Mouse (Mus musculus): ENCODE results near the gene Slmap. TPM values are rescaled to one million over a fixed set of nuclear protein-coding genes. Genes with fewer than 3 reads are reported as not detected.

Slmap gene
- polyA plus RNA-seq, 1 experiment from 2014 or later: 13.4 TPM

DNA sequence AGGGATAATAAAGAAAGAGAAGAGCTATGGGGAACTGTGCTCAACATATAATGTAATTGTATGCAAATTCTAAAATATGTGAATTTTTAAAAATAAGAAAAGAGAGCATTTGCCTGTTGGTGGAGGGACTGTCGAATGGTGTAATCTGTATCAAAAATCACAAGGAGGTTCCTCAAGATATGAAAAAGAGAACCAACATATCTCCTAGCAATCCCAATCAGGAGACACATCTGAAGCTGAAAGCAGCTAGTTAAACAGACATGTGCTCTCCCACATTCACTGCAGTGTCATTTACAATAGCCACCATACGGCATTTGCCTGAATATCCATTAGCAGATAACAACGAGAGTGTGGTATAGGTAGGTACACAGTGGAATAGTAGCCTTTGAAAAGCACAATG is 18.1 kb upstream of the Slmap start:
- no peak overlapping the region for H3K9ac ChIP-seq (replicated peaks)
- H3K36me3 ChIP-seq: no peaks in the 10 kb centered on the region
- no peak overlapping the region for H3K27ac ChIP-seq (replicated peaks)
- ATAC-seq (ENCODE audit: low FRiP score): no peak
- no peaks in the 10 kb centered on the region for H3K4me1 ChIP-seq
- H3K27me3 ChIP-seq (replicated peaks): no peaks in the 10 kb centered on the region
- no peak overlapping the region for H3K4me3 ChIP-seq (replicated peaks)
- H3K4me2 ChIP-seq: no peak overlapping the region
- no peaks in the 10 kb centered on the region for H3K9me3 ChIP-seq (replicated peaks)
- 85% methylated on average over 3 of the region's 3 CpGs for WGBS

DNA sequence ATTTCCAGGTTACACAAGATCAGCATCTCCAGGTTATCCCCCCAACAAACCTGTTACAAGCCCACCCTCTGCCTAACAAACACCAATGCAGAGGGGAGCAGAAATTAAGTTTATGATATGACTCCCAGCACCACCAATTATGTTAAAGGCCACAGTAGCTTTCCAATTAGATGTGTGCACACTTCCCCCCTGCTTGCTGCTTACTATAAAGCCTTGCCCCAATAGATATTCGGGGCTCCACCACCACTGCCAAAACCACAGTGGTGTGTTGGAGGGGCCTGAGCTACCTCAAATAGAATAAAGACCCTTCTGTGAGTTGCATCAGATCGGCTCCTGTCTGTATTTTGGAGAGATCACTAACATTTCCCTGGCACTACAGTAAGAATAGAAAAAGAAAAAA is 17.7 kb upstream of the Slmap start:
- no peak overlapping the region for H3K4me3 ChIP-seq (replicated peaks)
- H3K4me2 ChIP-seq: no peak overlapping the region
- no peak overlapping the region for H3K9ac ChIP-seq (replicated peaks)
- whole genome bisulfite sequencing: 84% methylated on average over 2 of the region's 2 CpGs
- no peaks in the 10 kb centered on the region for H3K36me3 ChIP-seq
- no peaks in the 10 kb centered on the region for H3K4me1 ChIP-seq
- no peak for ATAC-seq (ENCODE audit: low FRiP score)
- no peak overlapping the region for H3K27ac ChIP-seq (replicated peaks)
- H3K27me3 ChIP-seq (replicated peaks): no peaks in the 10 kb centered on the region
- no peaks in the 10 kb centered on the region for H3K9me3 ChIP-seq (replicated peaks)

- Histone ChIP-seq H3K4me1 (no peaks in the 10 kb centered on the region), H3K9ac (replicated peaks) (no peak overlapping the region), H3K36me3 (no peaks in the 10 kb centered on the region), H3K4me2 (no peak overlapping the region), H3K27ac (replicated peaks) (no peak overlapping the region), H3K4me3 (replicated peaks) (no peak overlapping the region), H3K9me3 (replicated peaks) (no peaks in the 10 kb centered on the region), H3K27me3 (replicated peaks) (no peaks in the 10 kb centered on the region)
- ATAC-seq (ENCODE audit: low FRiP score): no peak
- 95% methylated on average over 8 of the region's 8 CpGs for WGBS
Measured at GRCm38 (mm10) chr14:26550712-26551111, 16.0 kb upstream of the Slmap start.

DNA sequence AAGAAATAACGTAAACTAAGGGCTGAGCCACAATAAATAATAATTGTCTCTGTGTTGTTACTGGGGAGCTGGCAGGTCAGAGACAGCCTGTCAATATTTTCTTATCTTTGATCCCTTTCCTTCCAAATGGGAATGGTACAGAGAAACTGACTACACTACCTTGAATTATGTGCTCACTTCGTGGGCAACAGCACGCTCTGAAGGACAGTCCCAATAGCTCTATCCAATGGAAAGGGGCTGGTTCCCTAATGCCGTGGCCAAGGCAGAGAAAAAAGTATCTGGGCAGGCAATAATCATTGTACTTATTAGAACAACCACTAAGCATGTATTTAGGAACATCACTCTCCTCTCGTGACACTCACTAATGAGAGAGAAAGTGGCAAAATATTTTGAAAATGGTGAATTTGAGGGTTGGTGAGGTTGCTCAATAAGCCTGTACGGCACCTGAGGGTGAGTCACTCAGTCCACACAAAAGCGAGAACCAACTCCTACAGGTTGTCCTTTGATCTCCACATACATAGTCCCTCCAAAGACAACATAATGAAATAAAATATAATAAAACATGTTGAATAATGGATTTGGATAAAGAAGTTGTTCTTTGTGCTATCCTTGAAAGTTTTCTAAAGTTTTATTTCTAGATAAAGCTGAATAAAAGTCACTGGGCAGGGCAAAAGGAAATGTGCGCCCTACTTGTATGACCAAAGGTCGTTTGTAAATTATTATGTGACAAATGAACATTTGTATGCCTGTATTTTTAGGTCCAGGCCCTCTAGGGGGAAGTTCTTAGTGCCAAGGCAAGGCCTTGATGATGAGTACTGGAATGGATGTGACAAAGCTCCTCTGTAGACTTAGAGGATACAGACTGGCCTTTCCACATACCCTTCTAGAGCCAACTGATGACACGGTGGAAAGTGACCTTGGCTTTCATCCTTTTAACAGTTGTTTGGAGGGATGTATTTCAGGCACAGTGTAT is 13.1 kb upstream of the Slmap start:
- H3K27ac ChIP-seq (replicated peaks): no peak overlapping the region
- H3K4me3 ChIP-seq (replicated peaks): no peak overlapping the region
- no peaks in the 10 kb centered on the region for H3K4me1 ChIP-seq
- ATAC-seq (ENCODE audit: low FRiP score): no peak
- 84% methylated on average over 10 of the region's 10 CpGs for WGBS
- H3K9ac ChIP-seq (replicated peaks): no peak overlapping the region
- H3K4me2 ChIP-seq: no peak overlapping the region
- H3K27me3 ChIP-seq (replicated peaks): no peaks in the 10 kb centered on the region
- H3K36me3 ChIP-seq: no peaks in the 10 kb centered on the region
- H3K9me3 ChIP-seq (replicated peaks): no peaks in the 10 kb centered on the region

DNA sequence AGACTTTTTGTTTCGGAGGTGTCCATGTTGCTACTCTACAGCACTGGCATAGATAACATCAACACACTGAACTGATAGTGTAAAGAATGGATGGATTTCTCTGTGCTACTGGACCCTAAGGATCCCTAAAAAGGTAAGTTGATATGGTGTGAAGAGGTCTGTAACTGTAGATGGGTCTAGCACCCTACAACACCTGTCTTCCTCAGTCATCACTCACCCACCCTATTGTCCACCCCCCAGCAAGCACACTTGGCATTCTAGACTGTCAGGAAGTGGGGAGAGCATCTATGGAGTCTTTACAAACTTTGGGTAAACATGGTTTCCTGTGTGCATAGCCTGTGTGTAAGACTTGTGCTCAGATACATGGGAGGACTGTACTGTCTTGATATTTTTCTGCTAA is 7.4 kb upstream of the Slmap start:
- H3K9me3 ChIP-seq (replicated peaks): no peaks in the 10 kb centered on the region
- no peak overlapping the region for H3K4me2 ChIP-seq
- WGBS: 94% methylated on average over 1 of the region's 1 CpGs
- no peak overlapping the region for H3K4me3 ChIP-seq (replicated peaks)
- H3K9ac ChIP-seq (replicated peaks): no peak overlapping the region
- H3K36me3 ChIP-seq: no peaks in the 10 kb centered on the region
- H3K4me1 ChIP-seq: no peaks in the 10 kb centered on the region
- no peak for ATAC-seq (ENCODE audit: low FRiP score)
- no peak overlapping the region for H3K27ac ChIP-seq (replicated peaks)
- no peaks in the 10 kb centered on the region for H3K27me3 ChIP-seq (replicated peaks)

DNA sequence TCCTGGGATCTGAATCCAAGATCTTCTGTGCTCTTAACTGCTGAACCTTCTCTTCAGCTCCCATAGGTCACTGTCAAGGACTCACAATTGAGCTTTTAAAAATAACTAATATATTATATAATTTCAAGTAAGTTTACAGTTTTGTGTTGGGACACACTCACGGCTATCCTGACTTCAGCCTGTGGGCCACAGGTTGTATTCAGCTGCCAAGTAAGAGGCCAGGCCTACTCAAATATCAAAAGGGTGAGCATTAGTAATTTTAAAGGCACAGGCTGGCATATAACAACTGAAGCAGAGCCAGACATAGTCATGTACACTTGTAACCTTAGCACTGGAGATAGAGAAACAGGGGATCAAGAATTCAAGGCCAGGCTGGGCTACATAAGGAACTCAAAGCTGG is 5.8 kb upstream of the Slmap start:
- H3K4me3 ChIP-seq (replicated peaks): no peak overlapping the region
- no peak overlapping the region for H3K27ac ChIP-seq (replicated peaks)
- no peak for ATAC-seq (ENCODE audit: low FRiP score)
- no peaks in the 10 kb centered on the region for H3K9me3 ChIP-seq (replicated peaks)
- WGBS: 83% methylated on average over 1 of the region's 1 CpGs
- no peak overlapping the region for H3K9ac ChIP-seq (replicated peaks)
- no peaks in the 10 kb centered on the region for H3K4me1 ChIP-seq
- H3K27me3 ChIP-seq (replicated peaks): no peaks in the 10 kb centered on the region
- no peak overlapping the region for H3K4me2 ChIP-seq
- no peaks in the 10 kb centered on the region for H3K36me3 ChIP-seq

DNA sequence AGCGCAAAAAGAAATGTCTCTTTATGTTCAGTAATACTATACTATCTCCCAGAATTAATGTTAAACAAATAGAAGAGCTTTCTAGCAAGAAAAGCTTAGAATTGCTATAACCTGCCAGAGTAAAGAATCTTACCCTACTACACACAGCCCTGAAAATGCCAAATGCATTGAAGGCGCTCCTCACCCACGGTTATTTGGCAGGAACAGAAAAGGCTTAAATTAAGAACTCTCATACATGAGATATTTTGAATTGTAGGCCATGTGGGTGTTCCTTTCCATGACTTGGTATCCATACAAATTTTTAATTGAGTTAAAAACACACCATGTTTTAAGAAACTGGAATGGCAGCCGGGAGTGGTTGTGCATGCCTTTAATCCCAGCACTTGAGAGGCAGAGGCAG is 4.5 kb upstream of the Slmap start:
- WGBS: 92% methylated on average over 4 of the region's 4 CpGs
- Histone ChIP-seq H3K4me3 (replicated peaks) (no peak overlapping the region), H3K36me3 (no peaks in the 10 kb centered on the region), H3K9ac (replicated peaks) (no peak overlapping the region), H3K4me2 (no peak overlapping the region), H3K27ac (replicated peaks) (no peak overlapping the region), H3K27me3 (replicated peaks) (no peaks in the 10 kb centered on the region), H3K4me1 (peaks cover 4% of the 10 kb centered on the region; the same call in 1 of the 2 replicates), H3K9me3 (replicated peaks) (no peaks in the 10 kb centered on the region)
- ATAC-seq (ENCODE audit: low FRiP score): no peak

GRCm38 (mm10) chr14:26533821-26534756 is 642 bp downstream of the Slmap start:
- Histone ChIP-seq H3K9ac (replicated peaks) (peak overlapping the region; percentile 92), H3K4me3 (replicated peaks) (peak overlapping the region; percentile 94), H3K4me1 (peaks cover 43% of the 10 kb centered on the region), H3K36me3 (no peaks in the 10 kb centered on the region), H3K4me2 (peak overlapping the region; percentile 73), H3K27me3 (replicated peaks) (no peaks in the 10 kb centered on the region), H3K9me3 (replicated peaks) (no peaks in the 10 kb centered on the region), H3K27ac (replicated peaks) (peak overlapping the region; percentile 90)
- under 1% methylated on average over 81 of the region's 92 CpGs for WGBS
- ATAC-seq (ENCODE audit: low FRiP score): peak; percentile 84

DNA sequence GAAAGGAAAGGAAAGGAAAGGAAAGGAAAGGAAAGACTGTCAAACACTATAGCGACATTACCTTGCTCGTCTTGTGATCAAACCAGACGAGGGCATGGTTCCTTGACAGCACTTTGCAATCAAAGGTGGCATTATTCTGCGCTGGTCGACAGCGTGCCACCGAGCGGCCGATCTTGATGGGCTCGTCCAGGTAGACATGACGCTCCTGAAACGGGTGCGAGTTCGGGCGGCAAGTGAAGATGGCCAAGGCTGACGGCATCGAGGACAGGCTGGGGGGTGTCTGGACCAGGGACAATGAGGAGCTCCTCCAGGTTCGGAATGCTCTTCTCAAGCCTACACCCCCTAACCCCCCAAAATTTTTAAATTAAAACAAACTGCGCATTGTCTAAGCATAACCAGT is 1.5 kb downstream of the Slmap start:
- ATAC-seq (ENCODE audit: low FRiP score): no peak
- Histone ChIP-seq H3K9ac (replicated peaks) (peak overlapping the region; percentile 92), H3K4me1 (peaks cover 49% of the 10 kb centered on the region), H3K36me3 (no peaks in the 10 kb centered on the region), H3K4me2 (peak overlapping the region; percentile 73), H3K27me3 (replicated peaks) (no peaks in the 10 kb centered on the region), H3K4me3 (replicated peaks) (peak overlapping the region; percentile 94), H3K9me3 (replicated peaks) (no peaks in the 10 kb centered on the region), H3K27ac (replicated peaks) (no peak overlapping the region)
- 20% methylated on average over 19 of the region's 19 CpGs for WGBS

DNA sequence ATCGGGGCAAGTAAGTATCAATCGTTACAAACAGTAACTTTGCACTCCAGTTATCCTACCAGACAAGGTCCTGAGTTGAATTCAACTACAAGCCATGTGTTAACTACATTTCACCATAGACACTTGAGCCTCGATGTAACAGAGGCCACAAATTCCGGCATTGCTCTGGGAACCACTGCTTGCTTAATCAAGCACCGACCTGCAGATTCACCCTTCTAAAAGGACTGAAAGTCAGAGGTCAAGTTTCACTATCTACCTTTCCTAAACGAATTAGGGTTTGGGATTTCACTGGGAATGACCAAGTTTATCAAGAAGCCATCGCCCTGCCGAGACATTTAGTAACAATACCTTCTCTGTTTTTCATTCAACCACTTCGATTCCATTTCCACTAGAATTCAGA is 2.0 kb downstream of the Slmap start:
- no peaks in the 10 kb centered on the region for H3K9me3 ChIP-seq (replicated peaks)
- no peaks in the 10 kb centered on the region for H3K27me3 ChIP-seq (replicated peaks)
- peak overlapping the region; percentile 73 for H3K4me2 ChIP-seq
- no peaks in the 10 kb centered on the region for H3K36me3 ChIP-seq
- H3K9ac ChIP-seq (replicated peaks): peak overlapping the region; percentile 92
- H3K4me1 ChIP-seq: peaks cover 50% of the 10 kb centered on the region
- 52% methylated on average over 9 of the region's 9 CpGs for WGBS
- ATAC-seq (ENCODE audit: low FRiP score): no peak
- no peak overlapping the region for H3K27ac ChIP-seq (replicated peaks)
- peak overlapping the region; percentile 94 for H3K4me3 ChIP-seq (replicated peaks)

GRCm38 (mm10) chr14:26531410-26532313 is 3.1 kb downstream of the Slmap start:
- no peaks in the 10 kb centered on the region for H3K27me3 ChIP-seq (replicated peaks)
- no peaks in the 10 kb centered on the region for H3K9me3 ChIP-seq (replicated peaks)
- no peaks in the 10 kb centered on the region for H3K36me3 ChIP-seq
- no peak for ATAC-seq (ENCODE audit: low FRiP score)
- no peak overlapping the region for H3K9ac ChIP-seq (replicated peaks)
- peaks cover 50% of the 10 kb centered on the region for H3K4me1 ChIP-seq
- WGBS: 81% methylated on average over 10 of the region's 10 CpGs
- peak overlapping the region; percentile 28 for H3K4me2 ChIP-seq
- H3K4me3 ChIP-seq (replicated peaks): no peak overlapping the region
- no peak overlapping the region for H3K27ac ChIP-seq (replicated peaks)

Measured in neural tube, embryonic 15.5 days (tissue).